Mouse (Mus musculus) liver, embryonic 16.5 days (tissue): ENCODE measurements at regions not wholly inside any gene's neighbourhood (a gene's known extent, or its start where the extent isn't known, plus 50 kb on each side); places are given as distances from the start of the nearest gene placed in this dataset.

Experiments
- ATAC-seq: fragments of 200-750 bp; cut with Nextera tagmentation; 2 replicates; pipeline ENCODE4 v1.8.0; 2017; ENCODE audit warnings: low read depth, mild to moderate bottlenecking, moderate number of reproducible peaks, moderate library complexity
- H3K27ac ChIP-seq: fragments of 300-500 bp; sonication (generic); 2 replicates; pipeline ENCODE4 v1.5.1; 2014; ENCODE audit warnings: mild to moderate bottlenecking, low read length
- H3K27me3 ChIP-seq: fragments of 300-500 bp; sonication (generic); 2 replicates; pipeline ENCODE4 v1.6.1; 2014; ENCODE audit warnings: low read depth, low read length, mixed read lengths; ENCODE audit not compliant: control insufficient read depth, insufficient read depth
- H3K36me3 ChIP-seq: fragments of 300-500 bp; sonication (generic); 2 replicates; pipeline ENCODE4 v1.6.1; 2014; ENCODE audit warnings: mild to moderate bottlenecking; ENCODE audit not compliant: control insufficient read depth, insufficient read depth
- H3K4me1 ChIP-seq: fragments of 300-500 bp; sonication (generic); 2 replicates; pipeline ENCODE4 v1.6.1; 2014; ENCODE audit warnings: low read depth, low read length, mixed read lengths; ENCODE audit not compliant: control insufficient read depth
- H3K4me2 ChIP-seq: fragments of 300-500 bp; sonication (generic); 2 replicates; pipeline ENCODE4 v1.6.1; 2014; ENCODE audit warnings: low read depth, low read length, mixed read lengths
- H3K4me3 ChIP-seq: fragments of 300-500 bp; sonication (generic); 2 replicates; pipeline ENCODE4 v1.5.1; 2014; ENCODE audit warnings: low read depth, mild to moderate bottlenecking, low read length
- H3K9ac ChIP-seq: fragments of 300-500 bp; sonication (generic); 2 replicates; pipeline ENCODE4 v1.6.1; 2014; ENCODE audit warnings: low read depth, low read length
- H3K9me3 ChIP-seq: fragments of 300-500 bp; sonication (generic); replicated peaks from 2 replicates; pipeline ENCODE4 v1.6.1; 2016; ENCODE audit warnings: low read length; ENCODE audit not compliant: control insufficient read depth
- WGBS: fragments of 180-500 bp; shearing (Covaris S2); extraction: QIAGEN DNeasy Blood & Tissue Kit; methylation state at CpG from one replicate; pipeline ENCODE4 v1.1.7; 2014; ENCODE audit not compliant: insufficient replicate concordance; 5-methylcytosine and 5-hydroxymethylcytosine counted together

- WGBS, result 36% methylated on average over 5 of the region's 5 CpGs
- no peaks in the 10 kb centered on the region for H3K36me3 ChIP-seq
- ATAC-seq, result no peak
- H3K9ac ChIP-seq, result no peak overlapping the region
- H3K4me1 ChIP-seq, result no peaks in the 10 kb centered on the region
- no peak overlapping the region for H3K27ac ChIP-seq
- H3K9me3 ChIP-seq, result no peaks in the 10 kb centered on the region
- H3K4me2 ChIP-seq, result no peak overlapping the region
- no peak overlapping the region for H3K4me3 ChIP-seq
- H3K27me3 ChIP-seq, result no peaks in the 10 kb centered on the region
These were observed 151.4 kb downstream of the Klf5 start for GRCm38 (mm10) chr14:99449870-99450269.

- Histone ChIP-seq H3K9me3 (no peaks in the 10 kb centered on the region), H3K27me3 (no peaks in the 10 kb centered on the region), H3K36me3 (no peaks in the 10 kb centered on the region), H3K4me2 (no peak overlapping the region), H3K4me3 (no peak overlapping the region), H3K27ac (no peak overlapping the region), H3K4me1 (no peaks in the 10 kb centered on the region), H3K9ac (no peak overlapping the region)
- WGBS, result 72% methylated on average over 11 of the region's 11 CpGs
- no peak for ATAC-seq
These were observed 152.8 kb downstream of the Klf5 start for GRCm38 (mm10) chr14:99451110-99451795.

GRCm38 (mm10) chr14:99453916-99454315 is 155.4 kb downstream of the Klf5 start:
- WGBS, result 63% methylated on average over 12 of the region's 12 CpGs
- Histone ChIP-seq H3K27me3 (no peaks in the 10 kb centered on the region), H3K4me2 (no peak overlapping the region), H3K4me3 (no peak overlapping the region), H3K27ac (no peak overlapping the region), H3K36me3 (no peaks in the 10 kb centered on the region), H3K4me1 (no peaks in the 10 kb centered on the region), H3K9ac (no peak overlapping the region), H3K9me3 (no peaks in the 10 kb centered on the region)
- no peak for ATAC-seq

- Histone ChIP-seq H3K27me3 (no peaks in the 10 kb centered on the region), H3K4me2 (no peak overlapping the region), H3K9me3 (no peaks in the 10 kb centered on the region), H3K27ac (no peak overlapping the region), H3K4me3 (no peak overlapping the region), H3K4me1 (no peaks in the 10 kb centered on the region), H3K36me3 (no peaks in the 10 kb centered on the region), H3K9ac (no peak overlapping the region)
- 73% methylated on average over 10 of the region's 10 CpGs for WGBS
- ATAC-seq, result no peak
These were observed 158.1 kb downstream of the Klf5 start for GRCm38 (mm10) chr14:99456555-99456954.

- H3K27ac ChIP-seq, result no peak overlapping the region
- H3K4me1 ChIP-seq, result no peaks in the 10 kb centered on the region
- no peak overlapping the region for H3K4me3 ChIP-seq
- no peaks in the 10 kb centered on the region for H3K27me3 ChIP-seq
- ATAC-seq, result no peak
- H3K36me3 ChIP-seq, result no peaks in the 10 kb centered on the region
- no peak overlapping the region for H3K4me2 ChIP-seq
- WGBS, result 64% methylated on average over 6 of the region's 6 CpGs
- no peak overlapping the region for H3K9ac ChIP-seq
- H3K9me3 ChIP-seq, result no peaks in the 10 kb centered on the region
These were observed 159.1 kb downstream of the Klf5 start for GRCm38 (mm10) chr14:99457573-99457972.

GRCm38 (mm10) chr14:99472111-99472510 is 173.6 kb downstream of the Klf5 start:
- ATAC-seq, result no peak
- no peak overlapping the region for H3K9ac ChIP-seq
- no peak overlapping the region for H3K4me2 ChIP-seq
- H3K27me3 ChIP-seq, result no peaks in the 10 kb centered on the region
- H3K4me3 ChIP-seq, result no peak overlapping the region
- no peaks in the 10 kb centered on the region for H3K9me3 ChIP-seq
- no peaks in the 10 kb centered on the region for H3K4me1 ChIP-seq
- no peaks in the 10 kb centered on the region for H3K36me3 ChIP-seq
- 61% methylated on average over 2 of the region's 2 CpGs for WGBS
- no peak overlapping the region for H3K27ac ChIP-seq

GRCm38 (mm10) chr14:99475271-99475670 is 176.8 kb downstream of the Klf5 start:
- no peaks in the 10 kb centered on the region for H3K4me1 ChIP-seq
- no peaks in the 10 kb centered on the region for H3K9me3 ChIP-seq
- WGBS, result 56% methylated on average over 8 of the region's 8 CpGs
- H3K27ac ChIP-seq, result no peak overlapping the region
- no peaks in the 10 kb centered on the region for H3K27me3 ChIP-seq
- ATAC-seq, result no peak
- no peak overlapping the region for H3K4me2 ChIP-seq
- H3K4me3 ChIP-seq, result no peak overlapping the region
- no peaks in the 10 kb centered on the region for H3K36me3 ChIP-seq
- H3K9ac ChIP-seq, result no peak overlapping the region

GRCm38 (mm10) chr14:99480325-99481077 is 182.0 kb downstream of the Klf5 start:
- no peaks in the 10 kb centered on the region for H3K9me3 ChIP-seq
- no peak overlapping the region for H3K4me2 ChIP-seq
- no peak overlapping the region for H3K9ac ChIP-seq
- no peaks in the 10 kb centered on the region for H3K36me3 ChIP-seq
- H3K27ac ChIP-seq, result no peak overlapping the region
- no peaks in the 10 kb centered on the region for H3K27me3 ChIP-seq
- no peaks in the 10 kb centered on the region for H3K4me1 ChIP-seq
- WGBS, result 49% methylated on average over 10 of the region's 10 CpGs
- H3K4me3 ChIP-seq, result no peak overlapping the region
- ATAC-seq, result no peak

DNA sequence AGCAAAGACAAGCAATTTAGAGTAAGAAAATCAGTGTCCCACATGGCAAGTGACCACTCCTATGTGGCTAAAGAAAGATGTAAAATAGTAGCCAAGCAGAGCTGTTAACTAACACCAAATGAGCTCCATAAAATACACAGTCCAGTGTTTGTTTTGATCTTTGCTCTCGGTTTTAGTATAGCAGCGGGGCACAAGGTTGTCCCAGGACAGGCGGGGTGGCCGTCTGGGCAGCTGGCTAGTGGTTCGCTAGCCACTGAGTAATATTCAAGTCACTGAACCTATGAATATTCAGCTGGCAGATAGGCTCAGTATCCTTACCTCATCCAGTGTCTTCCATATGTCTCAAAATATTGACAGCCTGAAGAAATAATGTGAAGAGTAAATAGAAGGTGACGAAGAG is 189.5 kb downstream of the Klf5 start:
- ATAC-seq, result no peak
- WGBS, result 56% methylated on average over 6 of the region's 6 CpGs
- Histone ChIP-seq H3K27me3 (no peaks in the 10 kb centered on the region), H3K4me2 (no peak overlapping the region), H3K9me3 (no peaks in the 10 kb centered on the region), H3K27ac (no peak overlapping the region), H3K4me3 (no peak overlapping the region), H3K36me3 (no peaks in the 10 kb centered on the region), H3K9ac (no peak overlapping the region), H3K4me1 (no peaks in the 10 kb centered on the region)
